Comparison of ENCODE assay signal across 9 mouse cellular contexts in the genomic region with DNA sequence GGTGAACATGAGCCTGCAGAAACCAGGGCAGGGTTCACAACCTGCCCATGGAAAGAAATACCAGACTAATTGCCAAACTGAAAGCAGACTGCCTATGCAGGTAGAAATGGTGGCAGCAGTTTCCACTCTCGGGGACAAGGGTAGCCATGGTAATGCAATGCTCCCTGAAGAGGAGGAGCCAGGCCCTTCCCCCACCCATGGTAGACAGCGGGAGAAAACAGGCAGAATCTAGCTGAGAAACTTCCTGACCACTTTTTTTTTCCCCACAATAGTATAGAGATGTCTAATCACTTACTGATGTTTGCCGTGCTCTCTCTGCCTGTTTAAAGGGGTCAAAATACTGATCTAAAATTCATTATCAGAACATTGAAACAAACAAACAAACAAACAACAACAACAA. TPM values are rescaled to one million over a fixed set of nuclear protein-coding genes. Genes with fewer than 3 reads are reported as not detected.
DNase-seq lines count a peak whose midpoint lies in the region; ATAC-seq and TF ChIP-seq lines count a peak whose summit lies in the region.
"Had no signal": no experiment of that assay in that cellular context is flagged by ENCODE, and none has a peak within 500 bp of the region (broad histone marks: within the 10 kb centered on the region; RNA-seq: fewer than 3 reads in every experiment).

No protein-coding gene starts in this region.

- H3K27ac ChIP-seq in hindbrain, embryonic 11.5 days (ENCODE audit: low read depth, low read length) = no peak overlapping the region
- no peak overlapping the region for H3K27ac ChIP-seq in hindbrain, postnatal 0 days
- peak overlapping the region; percentile 89 for H3K27ac ChIP-seq in embryonic fibroblast, embryonic 13.5 days (ENCODE audit: insufficient read depth, low read length)
- H3K27ac ChIP-seq in liver, embryonic 12.5 days = peak overlapping the region; percentile 20
- H3K27ac ChIP-seq: hindbrain, embryonic 13.5 days had no signal

- DNase-seq in hindbrain, embryonic 11.5 days (ENCODE audit: low spot score) = peak; percentile 41
- DNase-seq in hindbrain, postnatal 0 days (ENCODE audit: low spot score) = no peak
- DNase-seq in MN1 (ENCODE audit: low spot score) = peak; percentile 58
- no peak for DNase-seq in spleen, postnatal 4 days (ENCODE audit: low spot score in 2 of 2)
- no peak for DNase-seq in cerebellum, postnatal 10 days

- no peaks in the 10 kb centered on the region for H3K36me3 ChIP-seq in hindbrain, embryonic 11.5 days (ENCODE audit: control insufficient read depth, insufficient read depth, low read length)
- no peaks in the 10 kb centered on the region for H3K36me3 ChIP-seq in hindbrain, postnatal 0 days (ENCODE audit: insufficient read depth, low read length)
- H3K36me3 ChIP-seq in liver, embryonic 12.5 days = no peaks in the 10 kb centered on the region
- H3K36me3 ChIP-seq: hindbrain, embryonic 13.5 days had no signal

- no peaks in the 10 kb centered on the region for H3K27me3 ChIP-seq in hindbrain, embryonic 11.5 days (ENCODE audit: control insufficient read depth, insufficient read depth, low read length)
- no peaks in the 10 kb centered on the region for H3K27me3 ChIP-seq in hindbrain, postnatal 0 days (ENCODE audit: insufficient read depth, low read length)
- H3K27me3 ChIP-seq in liver, embryonic 12.5 days (replicated peaks) = peaks cover 4% of the 10 kb centered on the region; the same call in 1 of the 2 replicates
- H3K27me3 ChIP-seq: hindbrain, embryonic 13.5 days had no signal

- H3K9ac ChIP-seq in hindbrain, embryonic 11.5 days (ENCODE audit: low read depth, low read length) = no peak overlapping the region
- no peak overlapping the region for H3K9ac ChIP-seq in hindbrain, postnatal 0 days (replicated peaks; ENCODE audit: low read length)
- H3K9ac ChIP-seq in liver, embryonic 12.5 days = 0 out of 2 replicates have a peak overlapping the region, but pooled peaks have one; percentile 20
- H3K9ac ChIP-seq: hindbrain, embryonic 13.5 days had no signal

- 22% methylated on average over 3 of the region's 3 CpGs for WGBS in hindbrain, embryonic 11.5 days
- 20% methylated on average over 3 of the region's 3 CpGs for WGBS in hindbrain, postnatal 0 days
- WGBS in liver, embryonic 12.5 days (ENCODE audit: insufficient replicate concordance) = 11% methylated on average over 3 of the region's 3 CpGs

- no peak overlapping the region for H3K4me2 ChIP-seq in hindbrain, embryonic 11.5 days (replicated peaks; ENCODE audit: low read depth, low read length)
- no peak overlapping the region for H3K4me2 ChIP-seq in hindbrain, postnatal 0 days (ENCODE audit: low read depth, low read length)
- H3K4me2 ChIP-seq in liver, embryonic 12.5 days = peak overlapping the region; percentile 51
- H3K4me2 ChIP-seq: hindbrain, embryonic 13.5 days had no signal

- H3K9me3 ChIP-seq in hindbrain, embryonic 11.5 days (ENCODE audit: control insufficient read depth, low read length) = no peaks in the 10 kb centered on the region
- no peaks in the 10 kb centered on the region for H3K9me3 ChIP-seq in hindbrain, postnatal 0 days (ENCODE audit: low read length)
- no peaks in the 10 kb centered on the region for H3K9me3 ChIP-seq in liver, embryonic 12.5 days (replicated peaks)
- H3K9me3 ChIP-seq: hindbrain, embryonic 13.5 days had no signal

- no peak overlapping the region for H3K4me3 ChIP-seq in hindbrain, embryonic 11.5 days (ENCODE audit: low read depth, low read length)
- no peak overlapping the region for H3K4me3 ChIP-seq in hindbrain, postnatal 0 days (ENCODE audit: low read length)
- no peak overlapping the region for H3K4me3 ChIP-seq in embryonic fibroblast, embryonic 13.5 days (ENCODE audit: insufficient read depth, low read length)
- H3K4me3 ChIP-seq in liver, embryonic 12.5 days = peak overlapping the region; percentile 12
- H3K4me3 ChIP-seq: hindbrain, embryonic 13.5 days had no signal

- no peak for ATAC-seq in hindbrain, embryonic 11.5 days (ENCODE audit: low FRiP score)
- ATAC-seq in hindbrain, postnatal 0 days = no peak
- peak; percentile 68 for ATAC-seq in liver, embryonic 12.5 days
- no peak; the same call in 1 of the 2 replicates for ATAC-seq in megakaryocyte progenitor cell, adult 5-6 weeks (replicated peaks; ENCODE audit: poor library complexity)

- H3K4me1 ChIP-seq in hindbrain, embryonic 11.5 days (replicated peaks; ENCODE audit: control insufficient read depth, insufficient read depth, low read length) = 0 out of 2 replicates have a peak, but pooled peaks cover 6% of the 10 kb centered on the region
- H3K4me1 ChIP-seq in hindbrain, postnatal 0 days (ENCODE audit: insufficient read depth, low read length) = no peaks in the 10 kb centered on the region
- 0 out of 2 replicates have a peak, but pooled peaks cover 5% of the 10 kb centered on the region for H3K4me1 ChIP-seq in embryonic fibroblast, embryonic 13.5 days (ENCODE audit: control insufficient read depth, insufficient read depth, low read length)
- H3K4me1 ChIP-seq in liver, embryonic 12.5 days = peaks cover 20% of the 10 kb centered on the region

- no peak for TF ChIP-seq POLR2A in embryonic fibroblast, embryonic 13.5 days (IDR thresholded peaks at IDR 0.05; ENCODE audit: low read depth, low read length)

- TF ChIP-seq CTCF in hindbrain, postnatal 0 days (IDR thresholded peaks at IDR 0.05; ENCODE audit: low read depth) = no peak
- no peak for TF ChIP-seq CTCF in embryonic fibroblast, embryonic 13.5 days (IDR thresholded peaks at IDR 0.05; ENCODE audit: borderline replicate concordance, insufficient read depth, low read length)

RNA-seq across cellular contexts. Expression of gene Trim2, which starts 17.8 kb away (rescaled TPM):
- polyA plus RNA-seq in hindbrain, embryonic 11.5 days (2014; fragmentation: Nextera tagmentation; extraction: Ambion mirVana) = 104 and 109 TPM in 2 replicates
- 217 and 236 TPM in 2 replicates for total RNA-seq in hindbrain, postnatal 0 days (2014; rRNA removed)
- 116 and 130 TPM in 2 replicates for polyA plus RNA-seq in hindbrain, postnatal 0 days (2015; fragmentation: Nextera tagmentation; extraction: Ambion mirVana)
- 17.5 and 20.6 TPM in 2 replicates for polyA plus RNA-seq in embryonic fibroblast, embryonic 13.5 days (2011; ENCODE audit: insufficient read length, low read depth, missing spikeins)
- 4.0 and 5.2 TPM in 2 replicates for polyA plus RNA-seq in liver, embryonic 12.5 days (2016; fragmentation: Nextera tagmentation; extraction: Ambion mirVana)
- total RNA-seq in megakaryocyte progenitor cell, adult 5-6 weeks (2015) = 0.39 and 1.5 TPM in 2 replicates
- total RNA-seq in megakaryocyte progenitor cell, adult 5-6 weeks (2017) = 0.46 and 1.1 TPM in 2 replicates

Comparison
In these comparisons a context has a peak if more than half of its experiments do, and no peak if none do; other contexts are left out.
1. DNase-seq: peak in hindbrain, embryonic 11.5 days (single experiment) and MN1 (single experiment); none in hindbrain, postnatal 0 days (single experiment), spleen, postnatal 4 days (0 of 2) and cerebellum, postnatal 10 days (0 of 2).
2. H3K27ac ChIP-seq: peak in embryonic fibroblast, embryonic 13.5 days (single experiment) and liver, embryonic 12.5 days (single experiment); none in hindbrain, embryonic 11.5 days (single experiment) and hindbrain, postnatal 0 days (single experiment).